Mouse (Mus musculus): ENCODE measurements around the gene Mpig6b. TPM values are rescaled to one million over a fixed set of nuclear protein-coding genes. Genes with fewer than 3 reads are reported as not detected.

The Mpig6b gene
- total RNA-seq, 1 experiment from 2014 or later = not detected

DNA sequence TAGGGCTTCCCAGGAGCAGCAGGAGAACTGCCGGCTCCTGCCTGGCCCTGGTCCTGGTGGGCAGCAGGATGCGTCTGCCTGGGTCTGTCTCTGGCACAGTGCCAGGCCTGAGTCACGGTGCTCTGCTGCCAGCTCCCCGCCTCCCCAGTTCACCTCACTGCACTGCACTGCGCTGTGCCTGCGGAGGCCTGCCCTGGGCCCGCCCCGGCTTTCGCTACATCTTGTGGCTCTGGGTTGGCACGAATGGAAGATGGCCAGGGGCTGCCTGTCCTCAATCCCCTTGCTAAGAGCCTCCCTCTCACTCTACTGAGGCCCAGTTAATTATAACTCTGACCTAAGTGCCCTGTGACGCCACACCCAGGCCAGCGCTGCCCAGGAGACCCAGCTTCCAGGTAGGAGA is 49.6 kb downstream of the Mpig6b start, which contains the start of gene Vwa7:
Gene Vwa7 (plus strand): TSS at position 204 of the 400 bp plus-strand sequence.
- ATAC-seq (replicated peaks in 1 of 2; ENCODE audit: insufficient read depth in 1 of 2, low FRiP score in 2 of 2, low TSS enrichment in 1 of 2, low read depth in 1 of 2, poor library complexity in 2 of 2, severe bottlenecking in 2 of 2) = peak; percentile 20 to 36; a peak in 2 of 4 replicates

DNA sequence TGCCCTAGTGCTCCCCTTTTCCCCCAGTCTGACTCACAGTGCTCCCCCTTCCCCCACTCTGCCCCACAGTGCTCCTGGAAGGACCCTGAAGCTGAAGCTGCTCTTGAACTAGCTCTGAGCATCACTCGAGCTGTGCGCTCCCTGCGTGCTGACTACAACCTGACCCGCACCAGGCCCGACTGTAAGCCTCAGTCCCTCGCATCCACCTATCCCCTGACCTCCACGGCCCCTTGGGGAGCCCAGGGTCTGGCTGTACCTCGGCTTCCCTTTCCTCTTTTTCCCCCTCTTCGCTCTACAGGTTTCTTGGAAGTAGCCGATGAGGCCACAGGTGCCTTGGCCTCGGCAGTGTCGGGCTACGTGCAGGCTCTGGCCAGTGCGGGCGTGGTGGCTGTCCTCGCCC is 50.7 kb downstream of the Mpig6b start:
- no peak for ATAC-seq (replicated peaks in 1 of 2; ENCODE audit: insufficient read depth in 1 of 2, low FRiP score in 2 of 2, low TSS enrichment in 1 of 2, low read depth in 1 of 2, poor library complexity in 2 of 2, severe bottlenecking in 2 of 2)

DNA sequence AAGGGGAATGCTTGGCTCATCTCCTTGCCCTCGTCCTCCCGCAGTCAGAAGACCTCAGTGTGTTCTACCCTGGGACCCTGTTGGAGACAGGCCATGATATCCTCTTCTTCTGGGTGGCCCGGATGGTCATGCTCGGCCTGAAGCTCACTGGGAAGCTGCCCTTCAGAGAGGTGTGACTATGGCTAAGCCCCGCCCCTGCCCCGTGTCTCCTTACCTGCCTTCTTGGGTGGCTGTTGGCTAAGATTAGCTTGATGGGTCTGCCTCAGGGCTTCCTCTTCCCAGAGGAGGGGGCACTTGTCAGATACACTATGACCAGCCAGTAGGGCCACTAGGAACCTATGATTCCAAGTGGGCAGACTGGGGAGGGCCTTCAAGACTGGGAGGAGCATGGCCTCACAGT is 52.8 kb downstream of the Mpig6b start:
- ATAC-seq (replicated peaks in 1 of 2; ENCODE audit: insufficient read depth in 1 of 2, low FRiP score in 2 of 2, low TSS enrichment in 1 of 2, low read depth in 1 of 2, poor library complexity in 2 of 2, severe bottlenecking in 2 of 2) = no peak

Other genes with a start within 250 kb of the Mpig6b start
- gene Stk19, start 229.2 kb downstream of the Mpig6b start, total RNA-seq (2017) = 26.7 and 35.4 TPM in 2 replicates
- 16.4 and 18.6 TPM in 2 replicates for gene Dxo, start 229.2 kb downstream of the Mpig6b start, total RNA-seq (2017)
- gene Skiv2l, start 216.0 kb downstream of the Mpig6b start, total RNA-seq (2017) = 44.0 and 55.5 TPM in 2 replicates
- gene Nelfe, start 215.8 kb downstream of the Mpig6b start, total RNA-seq (2017) = 40.6 and 41.3 TPM in 2 replicates
- gene Cfb, start 203.7 kb downstream of the Mpig6b start, total RNA-seq (2017) = not detected in 2 replicates
- gene Zbtb12, start 186.7 kb downstream of the Mpig6b start, total RNA-seq (2017) = 11.3 and 15.1 TPM in 2 replicates
- not detected in 2 replicates for gene Gm20547, start 184.1 kb downstream of the Mpig6b start, total RNA-seq (2017)
- gene C2, start 167.9 kb downstream of the Mpig6b start, total RNA-seq (2017) = 3.3 TPM in 1 of 2 replicates, not detected in the other
- 106 and 109 TPM in 2 replicates for gene Ehmt2, start 167.7 kb downstream of the Mpig6b start, total RNA-seq (2017)
- 0.19 TPM in 1 of 2 replicates, not detected in the other for gene Slc44a4, start 151.7 kb downstream of the Mpig6b start, total RNA-seq (2017)
- gene Neu1, start 134.9 kb downstream of the Mpig6b start, total RNA-seq (2017) = 6.9 and 12.1 TPM in 2 replicates
- gene Hspa1b, start 106.9 kb downstream of the Mpig6b start, total RNA-seq (2017) = 18.4 and 24.7 TPM in 2 replicates
- gene Gm20481, start 96.3 kb downstream of the Mpig6b start, total RNA-seq (2017) = 1.1 TPM in 1 of 2 replicates, not detected in the other
- 16.3 and 22.9 TPM in 2 replicates for gene Hspa1a, start 94.0 kb downstream of the Mpig6b start, total RNA-seq (2017)
- gene Hspa1l, start 93.5 kb downstream of the Mpig6b start, total RNA-seq (2017) = 0.05 TPM in 1 of 2 replicates, not detected in the other
- 28.5 and 39.0 TPM in 2 replicates for gene Lsm2, start 84.3 kb downstream of the Mpig6b start, total RNA-seq (2017)
- 228 and 415 TPM in 2 replicates for gene Vars, start 65.2 kb downstream of the Mpig6b start, total RNA-seq (2017)
- 0.38 and 0.45 TPM in 2 replicates for gene Vwa7, start 49.6 kb downstream of the Mpig6b start, total RNA-seq (2017)
- gene Sapcd1, start 38.2 kb downstream of the Mpig6b start, total RNA-seq (2017) = 1.7 TPM in 1 of 2 replicates, not detected in the other
- gene Msh5, start 19.4 kb downstream of the Mpig6b start, total RNA-seq (2017) = 3.7 and 7.9 TPM in 2 replicates
- 294 and 299 TPM in 2 replicates for gene Clic1, start 16.2 kb downstream of the Mpig6b start, total RNA-seq (2017)
- 27.4 and 32.3 TPM in 2 replicates for gene Ddah2, start 7.1 kb downstream of the Mpig6b start, total RNA-seq (2017)
- gene Ly6g6c, start 796 bp downstream of the Mpig6b start, total RNA-seq (2017) = not detected in 2 replicates
- not detected in 2 replicates for gene Ly6g6e, start 10.7 kb upstream of the Mpig6b start, total RNA-seq (2017)
- gene Ly6g6d, start 11.9 kb upstream of the Mpig6b start, total RNA-seq (2017) = not detected in 2 replicates
- gene Ly6g6f, start 19.4 kb upstream of the Mpig6b start, total RNA-seq (2017) = not detected in 2 replicates
- 25.9 and 30.0 TPM in 2 replicates for gene Abhd16a, start 23.1 kb upstream of the Mpig6b start, total RNA-seq (2017)
- gene Ly6g5c, start 42.1 kb upstream of the Mpig6b start, total RNA-seq (2017) = not detected in 2 replicates
- gene Ly6g5b, start 49.2 kb upstream of the Mpig6b start, total RNA-seq (2017) = 1.6 TPM in 1 of 2 replicates, not detected in the other
- 31.2 and 35.1 TPM in 2 replicates for gene Gpank1, start 55.3 kb upstream of the Mpig6b start, total RNA-seq (2017)
- 250 and 330 TPM in 2 replicates for gene Csnk2b, start 55.9 kb upstream of the Mpig6b start, total RNA-seq (2017)
- gene D17H6S53E, start 60.2 kb upstream of the Mpig6b start, total RNA-seq (2017) = 6.1 and 6.3 TPM in 2 replicates
- 0.38 TPM in 1 of 2 replicates, not detected in the other for gene Apom, start 65.9 kb upstream of the Mpig6b start, total RNA-seq (2017)
- gene Bag6, start 69.0 kb upstream of the Mpig6b start, total RNA-seq (2017) = 109 and 121 TPM in 2 replicates
- gene Prrc2a, start 98.7 kb upstream of the Mpig6b start, total RNA-seq (2017) = 61.3 and 65.9 TPM in 2 replicates
- 1.8 TPM in 1 of 2 replicates, not detected in the other for gene Aif1, start 109.9 kb upstream of the Mpig6b start, total RNA-seq (2017)
- 85.1 and 145 TPM in 2 replicates for gene Lst1, start 122.3 kb upstream of the Mpig6b start, total RNA-seq (2017)
- gene Ltb, start 128.3 kb upstream of the Mpig6b start, total RNA-seq (2017) = 31.4 and 64.0 TPM in 2 replicates
- 22.3 and 44.4 TPM in 2 replicates for gene Tnf, start 135.8 kb upstream of the Mpig6b start, total RNA-seq (2017)
- gene Lta, start 139.2 kb upstream of the Mpig6b start, total RNA-seq (2017) = not detected in 2 replicates
- 3.1 TPM in 1 of 2 replicates, not detected in the other for gene Gm16181, start 154.7 kb upstream of the Mpig6b start, total RNA-seq (2017)
- gene Atp6v1g2, start 167.5 kb upstream of the Mpig6b start, total RNA-seq (2017) = 3.8 and 5.2 TPM in 2 replicates
- 4.3 and 15.9 TPM in 2 replicates for gene Nfkbil1, start 169.6 kb upstream of the Mpig6b start, total RNA-seq (2017)
- gene Ddx39b, start 175.6 kb upstream of the Mpig6b start, total RNA-seq (2017) = 207 and 226 TPM in 2 replicates
- 627 and 791 TPM in 2 replicates for gene H2-D1, start 196.5 kb upstream of the Mpig6b start, total RNA-seq (2017)

All from hematopoietic stem cell, adult 5-6 weeks (primary cell).